Mouse (Mus musculus): ENCODE data around the gene Mbd3.

The Mbd3 gene

DNA sequence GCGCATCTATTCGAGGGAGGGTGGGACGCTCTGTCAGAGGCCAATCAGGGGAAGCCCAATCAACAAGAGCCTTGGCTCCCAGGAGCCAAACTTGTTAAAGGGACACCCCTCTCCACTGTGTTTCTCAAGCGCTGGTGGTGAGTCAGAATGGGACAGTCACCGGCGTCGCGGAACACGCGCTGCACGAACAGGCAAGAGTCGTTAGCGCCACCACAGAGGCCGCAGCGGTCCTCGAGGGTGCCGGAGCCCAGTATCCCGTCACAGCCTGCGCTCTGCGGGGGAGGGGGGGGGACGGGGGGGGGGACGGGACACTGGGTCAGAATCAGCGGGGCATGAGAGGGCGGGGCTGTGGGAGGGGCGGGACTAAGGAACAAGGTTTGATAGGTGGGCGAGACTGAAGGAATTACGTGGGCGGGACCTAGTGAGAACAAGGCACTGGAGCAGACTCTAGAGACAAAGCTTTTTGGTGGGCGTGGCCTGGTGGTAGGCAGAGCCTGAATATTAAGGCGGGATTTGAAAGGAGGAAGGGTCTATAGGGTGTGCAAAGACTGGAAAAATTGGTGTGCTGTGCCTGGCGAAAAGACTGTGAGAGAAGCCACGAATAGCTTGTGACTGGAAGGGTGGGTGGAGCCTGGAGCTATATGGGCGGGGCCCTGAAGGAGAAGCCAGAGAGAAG, 56.5 kb downstream of the Mbd3 start:
- DNase-seq (ENCODE audit: low read depth in 2 of 2, low spot score in 2 of 2): no peak
